Mouse (Mus musculus): ENCODE results near the gene Map2k3. TPM values are rescaled to one million over a fixed set of nuclear protein-coding genes. Genes with fewer than 3 reads are reported as not detected.
"Not testable (repeated sequence)": the region's sequence is repeated elsewhere in the genome, so short reads cannot be mapped to it uniquely, and the experiment has no call there.

Map2k3 gene
- total RNA-seq (2015) (29.9 and 32.7 TPM in 2 replicates), total RNA-seq (2017) (13.5 and 17.5 TPM in 2 replicates)

DNA sequence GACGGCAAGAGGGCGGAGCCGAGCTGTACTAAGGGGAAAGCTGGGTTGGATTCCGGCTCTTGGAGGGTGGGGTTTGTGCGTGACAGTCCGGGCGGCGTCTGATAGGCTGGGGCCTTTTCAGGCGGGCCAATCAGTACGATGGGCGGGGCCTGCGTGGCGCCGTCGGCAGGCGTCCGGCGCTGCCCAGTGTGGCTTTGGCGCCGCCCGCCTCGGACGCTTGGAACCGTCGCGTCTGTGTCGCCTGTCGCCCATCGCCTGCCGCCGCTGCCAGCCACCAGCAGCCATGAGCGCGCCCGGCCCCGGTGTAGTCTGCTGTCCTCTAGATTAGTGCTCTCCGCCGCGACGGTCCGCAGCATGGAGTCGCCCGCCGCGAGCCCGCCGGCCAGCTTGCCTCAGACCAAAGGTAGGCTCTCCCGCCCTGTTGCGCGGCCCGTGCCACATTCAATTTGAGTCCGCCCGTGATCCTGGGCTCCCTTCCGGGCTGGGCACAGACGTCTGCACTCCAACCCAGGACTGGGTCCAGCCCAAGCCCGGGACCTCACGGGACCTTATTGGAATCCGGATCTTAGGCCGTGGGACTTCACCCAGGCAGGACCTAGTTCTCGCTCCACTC, at the start of gene Map2k3:
Gene Map2k3 (plus strand): TSS at position 165 of the 613 bp plus-strand sequence.
- ATAC-seq (replicated peaks; ENCODE audit: poor library complexity) = peak; percentile 73

DNA sequence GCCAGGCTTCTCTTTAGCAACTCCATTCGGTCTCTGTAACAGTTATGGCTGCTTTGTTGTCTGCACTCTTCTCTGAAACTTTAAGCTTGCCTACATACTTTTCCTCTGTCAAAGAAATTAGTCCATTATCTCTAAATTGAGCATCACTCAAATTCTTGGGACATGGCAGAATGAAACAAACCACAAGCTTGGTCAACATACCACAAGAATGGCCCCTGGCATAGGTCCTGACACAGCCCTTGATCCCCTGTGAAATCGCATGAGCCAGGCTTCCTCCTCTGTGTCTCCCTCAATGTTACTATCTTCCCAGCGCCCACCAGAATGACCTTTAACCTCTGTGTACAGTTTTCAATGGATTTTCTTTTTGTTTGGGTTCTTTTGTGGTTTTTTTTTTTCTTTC, 49.4 kb upstream of the Map2k3 start:
- ATAC-seq (replicated peaks; ENCODE audit: poor library complexity) = no peak

DNA sequence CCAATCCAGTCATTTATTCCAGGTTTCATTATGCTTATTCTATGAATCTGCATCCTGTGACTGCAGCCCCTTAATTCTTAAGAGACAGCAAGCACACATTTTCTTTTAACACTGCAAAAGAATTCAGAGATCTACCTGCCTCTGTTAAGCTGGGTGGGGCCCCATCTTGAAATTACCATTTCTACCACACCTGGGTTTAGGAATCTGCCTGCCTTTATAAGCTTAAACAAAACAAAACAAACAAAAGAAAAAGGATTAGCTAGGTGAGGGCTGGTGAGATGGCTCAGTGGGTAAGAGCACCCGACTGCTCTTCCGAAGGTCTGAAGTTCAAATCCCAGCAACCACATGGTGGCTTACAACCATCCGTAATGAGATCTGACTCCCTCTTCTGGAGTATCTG, 44.8 kb upstream of the Map2k3 start:
- ATAC-seq (replicated peaks; ENCODE audit: poor library complexity) = not testable (repeated sequence)

- ATAC-seq (replicated peaks; ENCODE audit: poor library complexity) = no peak
Observed at GRCm38 (mm10) chr11:60889861-60890260, 42.0 kb upstream of the Map2k3 start.

- no peak for ATAC-seq (replicated peaks; ENCODE audit: poor library complexity)
Observed at GRCm38 (mm10) chr11:60890286-60890685, 41.5 kb upstream of the Map2k3 start.

DNA sequence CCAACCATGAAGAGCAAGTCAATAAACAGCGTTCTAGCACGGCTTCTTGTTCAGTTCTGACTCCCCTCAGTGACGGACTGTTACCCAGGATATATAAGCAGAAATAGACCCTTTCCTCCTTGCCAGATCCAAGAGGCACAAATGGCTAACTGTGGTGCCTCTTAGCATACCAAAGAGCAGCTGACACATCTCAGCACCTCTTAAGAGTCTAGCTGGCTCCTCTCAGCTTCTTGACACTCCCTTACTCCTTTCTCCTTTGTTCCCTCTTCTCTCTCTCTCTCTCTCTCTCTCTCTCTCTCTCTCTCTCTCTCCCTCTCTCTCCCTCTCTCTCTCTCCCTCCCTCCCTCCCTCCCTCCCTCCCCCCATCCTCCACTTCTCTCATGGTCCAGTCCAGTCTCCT, 41.1 kb upstream of the Map2k3 start:
- ATAC-seq (replicated peaks; ENCODE audit: poor library complexity) = no peak

GRCm38 (mm10) chr11:60895915-60896314, 35.9 kb upstream of the Map2k3 start:
- no peak for ATAC-seq (replicated peaks; ENCODE audit: poor library complexity)

DNA sequence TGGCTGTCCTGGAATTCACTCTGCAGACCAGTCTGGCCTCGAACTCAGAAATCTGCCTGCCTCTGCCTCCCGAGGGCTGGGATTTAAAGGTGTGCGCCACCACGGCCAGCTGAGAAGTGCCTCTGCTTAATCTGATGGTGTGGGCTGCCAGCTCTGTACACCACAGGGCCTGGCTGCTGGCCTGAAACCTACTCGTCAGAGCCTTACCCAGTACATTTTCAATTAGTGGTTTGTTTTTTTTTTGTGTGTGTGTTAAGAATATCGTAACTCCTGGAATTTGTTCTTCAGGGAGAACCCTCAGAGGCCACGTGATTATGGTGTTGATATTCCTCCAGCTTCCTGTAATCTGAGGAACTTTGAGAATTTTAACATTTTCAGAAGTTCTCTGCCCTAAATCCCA, 29.8 kb upstream of the Map2k3 start:
- ATAC-seq (replicated peaks; ENCODE audit: poor library complexity) = no peak

DNA sequence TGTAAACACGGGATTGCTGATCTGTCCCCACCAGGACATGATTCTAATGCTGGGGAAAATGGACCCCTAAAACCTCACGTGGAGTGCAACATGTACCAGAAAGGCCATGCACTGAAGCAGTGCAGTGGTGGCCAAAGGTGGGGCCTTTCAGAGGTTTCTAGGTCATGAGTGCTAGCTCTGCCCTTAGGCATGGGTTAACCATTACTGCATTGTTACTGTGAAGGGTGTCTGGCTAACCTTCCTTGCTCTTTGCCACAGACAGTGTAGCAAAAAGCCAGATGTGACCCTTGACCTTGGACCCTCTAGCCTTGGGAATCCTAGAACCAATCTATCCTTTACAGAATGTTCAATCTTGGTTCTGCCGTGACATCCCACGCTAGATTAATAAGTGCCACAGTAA, 29.3 kb upstream of the Map2k3 start:
- no peak for ATAC-seq (replicated peaks; ENCODE audit: poor library complexity)

DNA sequence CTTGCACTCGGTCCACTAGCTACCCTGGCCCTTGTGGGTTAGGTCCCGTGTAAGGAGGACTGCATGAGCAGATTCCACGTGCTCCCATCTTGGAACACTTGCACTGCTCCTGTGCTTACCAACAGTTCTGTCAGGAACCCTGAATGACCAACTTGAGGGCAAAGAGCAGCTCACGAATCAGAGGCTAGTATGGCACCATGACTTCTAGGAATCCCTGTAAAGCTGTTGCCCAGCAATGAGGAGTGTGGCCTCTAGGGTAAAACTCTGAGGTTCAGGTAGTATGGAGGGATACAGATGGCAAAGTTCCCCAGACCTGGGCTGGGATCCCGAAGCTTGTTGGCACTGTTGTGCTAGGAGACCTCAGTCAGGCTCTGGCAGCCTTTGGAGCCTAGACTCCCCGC, 28.2 kb upstream of the Map2k3 start:
- no peak for ATAC-seq (replicated peaks; ENCODE audit: poor library complexity)

DNA sequence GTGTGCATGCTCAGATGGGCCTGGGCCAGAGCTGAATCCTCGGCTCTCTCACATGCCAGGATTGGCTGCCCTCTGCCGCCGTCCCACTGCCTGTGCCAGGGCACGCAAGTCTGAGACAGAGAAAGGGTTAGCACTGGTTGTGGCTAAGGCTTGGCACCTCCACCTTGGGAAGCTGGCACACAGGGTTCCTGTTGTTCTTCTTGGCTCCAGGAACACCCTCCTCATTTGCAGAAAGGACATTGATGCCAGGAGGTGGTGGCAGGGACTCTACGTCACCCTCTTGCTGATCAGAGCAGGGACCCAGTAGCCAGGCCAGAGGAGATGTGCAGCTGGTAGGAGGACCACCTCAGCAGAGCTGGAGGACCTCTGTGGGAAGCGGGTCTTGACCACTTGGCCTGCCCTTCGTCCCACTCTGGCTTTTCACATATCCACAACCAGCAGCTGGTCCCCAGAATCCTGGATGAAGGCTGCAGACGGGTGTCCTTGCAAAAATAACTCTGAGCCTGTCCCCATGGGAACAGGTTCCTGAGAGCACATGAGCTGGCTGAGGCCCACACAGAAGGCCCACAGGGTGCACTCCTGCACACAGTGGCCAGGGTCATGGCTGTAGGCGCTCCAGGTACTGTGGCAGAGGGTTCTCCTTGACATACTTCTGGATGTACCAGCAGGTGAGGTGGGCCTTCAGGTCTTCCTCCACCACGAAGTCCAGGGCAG, 26.3 kb upstream of the Map2k3 start:
- ATAC-seq (replicated peaks; ENCODE audit: poor library complexity) = no peak

- ATAC-seq (replicated peaks; ENCODE audit: poor library complexity) = no peak
Observed at GRCm38 (mm10) chr11:60906449-60906848, 25.4 kb upstream of the Map2k3 start.

DNA sequence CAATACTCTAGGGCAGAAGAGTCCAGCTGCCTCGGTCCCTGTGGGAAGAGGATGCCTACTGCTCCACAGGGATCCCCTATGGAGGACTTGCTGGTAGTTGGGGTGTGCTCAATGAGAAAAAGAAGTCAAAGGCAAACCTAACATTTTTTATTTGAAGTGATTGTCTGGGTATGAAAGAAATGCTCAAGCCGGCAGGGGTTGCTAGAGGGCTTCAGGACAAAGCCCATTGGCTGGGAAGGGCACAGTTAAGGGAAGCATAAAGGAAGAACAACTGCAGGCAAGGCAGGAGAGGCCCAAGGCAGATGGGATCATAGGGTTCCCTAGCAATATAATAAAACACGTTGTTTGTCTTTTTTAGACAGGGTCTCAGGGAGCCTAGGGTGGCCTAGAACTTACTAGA, 23.8 kb upstream of the Map2k3 start:
- ATAC-seq (replicated peaks; ENCODE audit: poor library complexity) = no peak

GRCm38 (mm10) chr11:60909626-60910025, 22.2 kb upstream of the Map2k3 start:
- no peak for ATAC-seq (replicated peaks; ENCODE audit: poor library complexity)

GRCm38 (mm10) chr11:60912525-60912973, 19.3 kb upstream of the Map2k3 start:
- ATAC-seq (replicated peaks; ENCODE audit: poor library complexity) = no peak

GRCm38 (mm10) chr11:60913301-60914196, 18.3 kb upstream of the Map2k3 start:
- ATAC-seq (replicated peaks; ENCODE audit: poor library complexity) = peak; percentile 83

- ATAC-seq (replicated peaks; ENCODE audit: poor library complexity) = no peak
Observed at GRCm38 (mm10) chr11:60914491-60914890, 17.3 kb upstream of the Map2k3 start, which contains the start of gene Natd1. TSS of gene Natd1 (minus strand) at chr11:60914750.

- no peak for ATAC-seq (replicated peaks; ENCODE audit: poor library complexity)
Observed at GRCm38 (mm10) chr11:60915201-60915600, 16.6 kb upstream of the Map2k3 start.

- ATAC-seq (replicated peaks; ENCODE audit: poor library complexity) = peak; percentile 62
Observed at GRCm38 (mm10) chr11:60920021-60920420, 11.8 kb upstream of the Map2k3 start.

DNA sequence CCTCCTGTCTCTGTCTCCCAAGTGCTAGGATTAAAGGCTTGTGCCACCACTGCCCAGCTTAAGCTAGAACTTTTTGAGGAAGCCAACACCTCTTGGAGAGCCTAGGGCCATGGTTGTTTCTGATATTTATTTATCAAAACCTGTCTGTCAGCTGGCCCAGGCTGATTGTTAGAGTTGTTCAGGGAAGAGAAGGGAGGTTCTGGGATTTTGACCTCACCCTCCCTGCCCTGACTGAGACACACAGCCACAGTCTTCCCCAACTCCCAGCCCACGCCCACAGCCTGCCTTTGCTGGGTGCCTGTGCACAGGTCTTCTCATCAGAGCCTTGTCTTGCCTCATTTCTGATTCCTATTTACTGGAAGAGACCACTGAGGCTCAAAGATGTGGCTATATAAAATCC, 9.6 kb upstream of the Map2k3 start:
- ATAC-seq (replicated peaks; ENCODE audit: poor library complexity) = no peak

GRCm38 (mm10) chr11:60922964-60923363, 8.9 kb upstream of the Map2k3 start:
- no peak for ATAC-seq (replicated peaks; ENCODE audit: poor library complexity)

All from megakaryocyte progenitor cell, adult 5-6 weeks (primary cell).